9 mouse cellular contexts compared by ENCODE assay signal in the genomic region with DNA sequence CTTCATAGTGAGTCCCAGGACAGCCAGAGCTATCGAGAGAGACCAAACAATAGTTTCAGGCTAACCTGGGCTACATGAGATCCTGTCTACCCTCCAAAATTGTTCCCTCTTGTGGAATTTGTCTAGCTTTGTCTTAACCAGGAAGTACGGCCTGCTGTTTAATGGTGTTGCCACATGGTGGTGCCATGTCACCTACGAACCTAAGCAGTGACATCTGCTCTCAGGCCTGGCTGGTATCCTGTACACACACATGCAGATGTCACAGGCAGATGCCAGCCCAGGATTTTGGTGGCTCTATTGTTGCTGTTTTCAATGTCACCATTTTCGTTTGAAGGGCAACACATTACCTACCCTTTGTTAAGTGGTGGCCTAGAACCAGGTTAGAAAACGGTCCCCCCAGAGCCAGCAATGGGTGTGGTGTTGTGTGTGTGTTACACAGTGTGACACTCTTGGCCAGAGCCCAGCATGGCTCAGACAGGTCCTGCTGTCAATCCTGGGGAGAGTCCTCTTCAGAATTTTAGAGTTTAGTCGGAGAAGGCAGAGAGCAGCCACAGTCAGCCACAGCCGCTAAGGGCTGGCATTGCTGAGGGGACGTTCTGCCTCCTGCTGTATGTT. TPM values are rescaled to one million over a fixed set of nuclear protein-coding genes. Genes with fewer than 3 reads are reported as not detected.
DNase-seq lines count a peak whose midpoint lies in the region; ATAC-seq and TF ChIP-seq lines count a peak whose summit lies in the region.
"Had no signal": no experiment of that assay in that cellular context is flagged by ENCODE, and none has a peak within 500 bp of the region (broad histone marks: within the 10 kb centered on the region; RNA-seq: fewer than 3 reads in every experiment).

No protein-coding gene starts in this region.

- no peak overlapping the region for H3K27ac ChIP-seq in embryonic facial prominence, embryonic 11.5 days (replicated peaks; ENCODE audit: low read depth, low read length)
- no peak overlapping the region for H3K27ac ChIP-seq in liver, embryonic 14.5 days

- H3K27me3 ChIP-seq in embryonic facial prominence, embryonic 11.5 days (ENCODE audit: control insufficient read depth, insufficient read depth, low read length) = no peaks in the 10 kb centered on the region
- no peaks in the 10 kb centered on the region for H3K27me3 ChIP-seq in liver, embryonic 14.5 days (ENCODE audit: control insufficient read depth, insufficient read depth, low read length)
- H3K27me3 ChIP-seq: megakaryocyte, embryonic 14.5 days had no signal

- peaks cover 3% of the 10 kb centered on the region for H3K36me3 ChIP-seq in embryonic facial prominence, embryonic 11.5 days (replicated peaks; ENCODE audit: control insufficient read depth, insufficient read depth, low read depth, low read length)
- H3K36me3 ChIP-seq in liver, embryonic 14.5 days (replicated peaks; ENCODE audit: control insufficient read depth, insufficient read depth, low read depth) = peaks cover 54% of the 10 kb centered on the region

- peak; percentile 28 to 48 for DNase-seq in layer of hippocampus, postnatal 14 days (ENCODE audit: low spot score in 2 of 2)
- DNase-seq in layer of hippocampus, adult 11-12 months (ENCODE audit: low spot score) = no peak
- DNase-seq in MN1 (ENCODE audit: low spot score) = peak; percentile 68
- peak; percentile 51 for DNase-seq in embryonic facial prominence, embryonic 11.5 days (ENCODE audit: low spot score)
- DNase-seq in liver, embryonic 14.5 days (ENCODE audit: low read depth in 3 of 3, low spot score in 3 of 3) = peak in 1 of 3 experiments; percentile 28
- peak; percentile 40 for DNase-seq in skeletal muscle tissue, adult 2 months (ENCODE audit: low read depth, low spot score)
- DNase-seq in urinary bladder, postnatal 10 days (ENCODE audit: low spot score) = no peak
- no peak for DNase-seq in urinary bladder, postnatal 36 days (ENCODE audit: low spot score in 2 of 2)

- no peak overlapping the region for H3K4me3 ChIP-seq in embryonic facial prominence, embryonic 11.5 days (ENCODE audit: low read depth, low read length)
- H3K4me3 ChIP-seq in liver, embryonic 14.5 days (ENCODE audit: insufficient read depth in 1 of 2, low read depth in 2 of 2, low read length in 2 of 2) = no peak overlapping the region
- H3K4me3 ChIP-seq: megakaryocyte, embryonic 14.5 days had no signal

- no peak overlapping the region for H3K9ac ChIP-seq in embryonic facial prominence, embryonic 11.5 days (replicated peaks; ENCODE audit: low read length)
- H3K9ac ChIP-seq in liver, embryonic 14.5 days (replicated peaks) = no peak overlapping the region

- TF ChIP-seq EP300 in liver, embryonic 14.5 days (IDR thresholded peaks at IDR 0.05; ENCODE audit: low read depth) = 0 out of 2 replicates have a peak, but pooled peaks have one; percentile 5

- no peak overlapping the region for H3K4me2 ChIP-seq in embryonic facial prominence, embryonic 11.5 days (ENCODE audit: low read depth, low read length)
- no peak overlapping the region for H3K4me2 ChIP-seq in liver, embryonic 14.5 days (ENCODE audit: low read depth)

- no peaks in the 10 kb centered on the region for H3K9me3 ChIP-seq in embryonic facial prominence, embryonic 11.5 days (replicated peaks; ENCODE audit: control insufficient read depth, low read length)
- H3K9me3 ChIP-seq in liver, embryonic 14.5 days (ENCODE audit: control insufficient read depth, low read length) = no peaks in the 10 kb centered on the region
- H3K9me3 ChIP-seq: megakaryocyte, embryonic 14.5 days had no signal

- H3K4me1 ChIP-seq in embryonic facial prominence, embryonic 11.5 days (ENCODE audit: control insufficient read depth, insufficient read depth, low read length) = no peaks in the 10 kb centered on the region
- no peaks in the 10 kb centered on the region for H3K4me1 ChIP-seq in liver, embryonic 14.5 days (replicated peaks; ENCODE audit: control insufficient read depth in 2 of 2, insufficient read depth in 2 of 2, low read length in 1 of 2)

- peak; percentile 82 for TF ChIP-seq CTCF in liver, embryonic 14.5 days (IDR thresholded peaks at IDR 0.05; ENCODE audit: low read depth)

- WGBS in embryonic facial prominence, embryonic 11.5 days = 77% methylated on average over 8 of the region's 8 CpGs
- WGBS in liver, embryonic 14.5 days (ENCODE audit: insufficient replicate concordance) = 72% methylated on average over 8 of the region's 8 CpGs

- ATAC-seq in embryonic facial prominence, embryonic 11.5 days (replicated peaks; ENCODE audit: insufficient number of reproducible peaks, low FRiP score, low TSS enrichment, low read depth) = no peak
- ATAC-seq in liver, embryonic 14.5 days (ENCODE audit: insufficient read depth) = peak; percentile 56

RNA-seq across cellular contexts. Expression of a gene that starts 16.0 kb away (rescaled TPM):
- not detected for total RNA-seq in layer of hippocampus, postnatal 14 days (2021)
- polyA plus RNA-seq in embryonic facial prominence, embryonic 11.5 days (2014; fragmentation: Nextera tagmentation; extraction: Ambion mirVana) = not detected in 2 replicates
- not detected in 2 replicates for polyA plus RNA-seq in liver, embryonic 14.5 days (2012; rRNA removed)
- polyA plus RNA-seq in liver, embryonic 14.5 days (2014; fragmentation: Nextera tagmentation; extraction: Ambion mirVana) = not detected in 2 replicates

RNA-seq across cellular contexts. Expression of a gene that starts 16.5 kb away (rescaled TPM):
- 10 to 100 TPM; 23.1 to 23.3 TPM for total RNA-seq in layer of hippocampus, postnatal 14 days (2021)
- polyA plus RNA-seq in embryonic facial prominence, embryonic 11.5 days (2014; fragmentation: Nextera tagmentation; extraction: Ambion mirVana) = 13.3 and 14.1 TPM in 2 replicates
- polyA plus RNA-seq in liver, embryonic 14.5 days (2012; rRNA removed) = 7.5 and 7.6 TPM in 2 replicates
- polyA plus RNA-seq in liver, embryonic 14.5 days (2014; fragmentation: Nextera tagmentation; extraction: Ambion mirVana) = 5.8 and 6.5 TPM in 2 replicates

RNA-seq across cellular contexts. Expression of a gene that starts 19.2 kb away (rescaled TPM):
- 10 to 100 TPM; 29.4 to 33.3 TPM for total RNA-seq in layer of hippocampus, postnatal 14 days (2021)
- polyA plus RNA-seq in embryonic facial prominence, embryonic 11.5 days (2014; fragmentation: Nextera tagmentation; extraction: Ambion mirVana) = 4.0 and 4.3 TPM in 2 replicates
- polyA plus RNA-seq in liver, embryonic 14.5 days (2012; rRNA removed) = 2.4 and 2.8 TPM in 2 replicates
- 1.4 and 1.7 TPM in 2 replicates for polyA plus RNA-seq in liver, embryonic 14.5 days (2014; fragmentation: Nextera tagmentation; extraction: Ambion mirVana)

RNA-seq across cellular contexts. Expression of a gene that starts 36.2 kb away (rescaled TPM):
- total RNA-seq in layer of hippocampus, postnatal 14 days (2021) = not detected
- not detected in 2 replicates for polyA plus RNA-seq in embryonic facial prominence, embryonic 11.5 days (2014; fragmentation: Nextera tagmentation; extraction: Ambion mirVana)
- polyA plus RNA-seq in liver, embryonic 14.5 days (2012; rRNA removed) = not detected in 2 replicates
- not detected in 2 replicates for polyA plus RNA-seq in liver, embryonic 14.5 days (2014; fragmentation: Nextera tagmentation; extraction: Ambion mirVana)

Comparison
In these comparisons a context has a peak if more than half of its experiments do, and no peak if none do; other contexts are left out.
1. DNase-seq: peak in layer of hippocampus, postnatal 14 days (2 of 2), MN1 (single experiment), embryonic facial prominence, embryonic 11.5 days (single experiment) and skeletal muscle tissue, adult 2 months (single experiment); none in layer of hippocampus, adult 11-12 months (single experiment), urinary bladder, postnatal 10 days (single experiment) and urinary bladder, postnatal 36 days (0 of 2).